Mouse (Mus musculus): ENCODE measurements at regions not wholly inside any gene's neighbourhood (a gene's known extent, or its start where the extent isn't known, plus 50 kb on each side); places are given as distances from the start of the nearest gene placed in this dataset.

- H3K9ac ChIP-seq (ENCODE audit: insufficient read depth, low read depth, low read length, poor library complexity, severe bottlenecking): no peak overlapping the region
These were observed 89.0 kb upstream of the Arhgap18 start for GRCm38 (mm10) chr10:26664270-26664669.

GRCm38 (mm10) chr10:26679500-26680227 lies 73.6 kb upstream of the Arhgap18 start:
- no peaks in the 10 kb centered on the region for H3K36me3 ChIP-seq (ENCODE audit: control insufficient read depth, insufficient read depth, low read length, poor library complexity, severe bottlenecking)
- no peaks in the 10 kb centered on the region for H3K4me1 ChIP-seq (ENCODE audit: control insufficient read depth in 2 of 2, insufficient read depth in 2 of 2, low read length in 2 of 2, poor library complexity in 1 of 2)
- no peaks in the 10 kb centered on the region for H3K9me3 ChIP-seq (ENCODE audit: control insufficient read depth, insufficient read depth, low read depth, low read length)
- DNase-seq (ENCODE audit: low read depth, low spot score): no peak
- no peak overlapping the region for H3K27ac ChIP-seq (ENCODE audit: insufficient read depth, low read depth, low read length, poor library complexity, severe bottlenecking)
- no peak overlapping the region for H3K9ac ChIP-seq (ENCODE audit: insufficient read depth, low read depth, low read length, poor library complexity, severe bottlenecking)
- H3K4me3 ChIP-seq (ENCODE audit: insufficient read depth in 1 of 2, low read depth in 1 of 2, low read length in 2 of 2, poor library complexity in 1 of 2, severe bottlenecking in 1 of 2): no peak overlapping the region
- TF ChIP-seq HCFC1 (IDR thresholded peaks at IDR 0.05; ENCODE audit: borderline replicate concordance, insufficient read depth, low read length): no peak
- TF ChIP-seq ZNF384 (IDR thresholded peaks at IDR 0.05; ENCODE audit: low read depth, low read length): no peak
- no peak for TF ChIP-seq MAFK (IDR thresholded peaks at IDR 0.05; ENCODE audit: insufficient read depth, low read depth, low read length)
- in situ Hi-C loops (cut with MboI; ENCODE audit: low sequenced_read_pairs in 2 of 2, unreplicated experiment in 2 of 2): no loop called here

More at GRCm38 (mm10) chr10:26664270-26664669, 89.0 kb upstream of the Arhgap18 start:
- no peak for TF ChIP-seq MAFK (IDR thresholded peaks at IDR 0.05; ENCODE audit: insufficient read depth, low read depth, low read length)
- TF ChIP-seq ZC3H11A (IDR thresholded peaks at IDR 0.05; ENCODE audit: borderline replicate concordance, low read depth, low read length): no peak
- TF ChIP-seq HCFC1 (IDR thresholded peaks at IDR 0.05; ENCODE audit: borderline replicate concordance, insufficient read depth, low read length): no peak
- no peak for TF ChIP-seq CHD2 (IDR thresholded peaks at IDR 0.05; ENCODE audit: low read depth, low read length)
- no peak for TF ChIP-seq ZNF384 (IDR thresholded peaks at IDR 0.05; ENCODE audit: low read depth, low read length)
- H3K4me3 ChIP-seq (ENCODE audit: insufficient read depth in 1 of 2, low read depth in 1 of 2, low read length in 2 of 2, poor library complexity in 1 of 2, severe bottlenecking in 1 of 2): no peak overlapping the region
- no peaks in the 10 kb centered on the region for H3K4me1 ChIP-seq (ENCODE audit: control insufficient read depth in 2 of 2, insufficient read depth in 2 of 2, low read length in 2 of 2, poor library complexity in 1 of 2)
- DNase-seq (ENCODE audit: low read depth, low spot score): no peak
- 0 out of 2 replicates have a peak, but pooled peaks cover 2% of the 10 kb centered on the region for H3K9me3 ChIP-seq (ENCODE audit: control insufficient read depth, insufficient read depth, low read depth, low read length)
- in situ Hi-C loops (cut with MboI; ENCODE audit: low sequenced_read_pairs in 2 of 2, unreplicated experiment in 2 of 2): no loop called here
- no peak overlapping the region for H3K27ac ChIP-seq (ENCODE audit: insufficient read depth, low read depth, low read length, poor library complexity, severe bottlenecking)
- H3K36me3 ChIP-seq (ENCODE audit: control insufficient read depth, insufficient read depth, low read length, poor library complexity, severe bottlenecking): no peaks in the 10 kb centered on the region

GRCm38 (mm10) chr10:26694761-26695160 lies 58.5 kb upstream of the Arhgap18 start:
- Histone ChIP-seq H3K36me3 (ENCODE audit: control insufficient read depth, insufficient read depth, low read length, poor library complexity, severe bottlenecking) (no peaks in the 10 kb centered on the region), H3K27ac (ENCODE audit: insufficient read depth, low read depth, low read length, poor library complexity, severe bottlenecking) (no peak overlapping the region), H3K9ac (ENCODE audit: insufficient read depth, low read depth, low read length, poor library complexity, severe bottlenecking) (no peak overlapping the region), H3K4me1 (ENCODE audit: control insufficient read depth in 2 of 2, insufficient read depth in 2 of 2, low read length in 2 of 2, poor library complexity in 1 of 2) (no peaks in the 10 kb centered on the region), H3K9me3 (ENCODE audit: control insufficient read depth, insufficient read depth, low read depth, low read length) (no peaks in the 10 kb centered on the region), H3K4me3 (ENCODE audit: insufficient read depth in 1 of 2, low read depth in 1 of 2, low read length in 2 of 2, poor library complexity in 1 of 2, severe bottlenecking in 1 of 2) (no peak overlapping the region)
- in situ Hi-C loops (cut with MboI; ENCODE audit: low sequenced_read_pairs in 2 of 2, unreplicated experiment in 2 of 2): no loop called here
- no peak for DNase-seq (ENCODE audit: low read depth, low spot score)
- no peak for TF ChIP-seq ZNF384 (IDR thresholded peaks at IDR 0.05; ENCODE audit: low read depth, low read length)
- no peak for TF ChIP-seq HCFC1 (IDR thresholded peaks at IDR 0.05; ENCODE audit: borderline replicate concordance, insufficient read depth, low read length)
- TF ChIP-seq CHD2 (IDR thresholded peaks at IDR 0.05; ENCODE audit: low read depth, low read length): no peak
- no peak for TF ChIP-seq ZC3H11A (IDR thresholded peaks at IDR 0.05; ENCODE audit: borderline replicate concordance, low read depth, low read length)
- TF ChIP-seq MAFK (IDR thresholded peaks at IDR 0.05; ENCODE audit: insufficient read depth, low read depth, low read length): no peak

GRCm38 (mm10) chr10:26695212-26695933 lies 57.8 kb upstream of the Arhgap18 start:
- H3K4me3 ChIP-seq (ENCODE audit: insufficient read depth in 1 of 2, low read depth in 1 of 2, low read length in 2 of 2, poor library complexity in 1 of 2, severe bottlenecking in 1 of 2): peak overlapping the region; percentile 42 to 62
- H3K9me3 ChIP-seq (ENCODE audit: control insufficient read depth, insufficient read depth, low read depth, low read length): no peaks in the 10 kb centered on the region
- H3K27ac ChIP-seq (ENCODE audit: insufficient read depth, low read depth, low read length, poor library complexity, severe bottlenecking): no peak overlapping the region
- peak overlapping the region; percentile 11 for H3K9ac ChIP-seq (ENCODE audit: insufficient read depth, low read depth, low read length, poor library complexity, severe bottlenecking)
- TF ChIP-seq MAFK (IDR thresholded peaks at IDR 0.05; ENCODE audit: insufficient read depth, low read depth, low read length) (no peak), HCFC1 (IDR thresholded peaks at IDR 0.05; ENCODE audit: borderline replicate concordance, insufficient read depth, low read length) (no peak), CHD2 (IDR thresholded peaks at IDR 0.05; ENCODE audit: low read depth, low read length) (no peak), ZNF384 (IDR thresholded peaks at IDR 0.05; ENCODE audit: low read depth, low read length) (no peak), ZC3H11A (IDR thresholded peaks at IDR 0.05; ENCODE audit: borderline replicate concordance, low read depth, low read length) (no peak)
- no peaks in the 10 kb centered on the region for H3K4me1 ChIP-seq (ENCODE audit: control insufficient read depth in 2 of 2, insufficient read depth in 2 of 2, low read length in 2 of 2, poor library complexity in 1 of 2)
- in situ Hi-C loops (cut with MboI; ENCODE audit: low sequenced_read_pairs in 2 of 2, unreplicated experiment in 2 of 2): no loop called here
- DNase-seq (ENCODE audit: low read depth, low spot score): no peak
- no peaks in the 10 kb centered on the region for H3K36me3 ChIP-seq (ENCODE audit: control insufficient read depth, insufficient read depth, low read length, poor library complexity, severe bottlenecking)

Data from ES-E14 (cell line).